Mouse (Mus musculus): ENCODE data around the gene Evc. TPM values are rescaled to one million over a fixed set of nuclear protein-coding genes. Genes with fewer than 3 reads are reported as not detected.

Evc gene
- polyA plus RNA-seq (2015; fragmentation: Nextera tagmentation; extraction: Ambion mirVana), result 21.7 and 23.5 TPM in 2 replicates

GRCm38 (mm10) chr5:37336485-37337105 lies at the start of gene Evc:
TSS of gene Evc (minus strand) at chr5:37336894.
- H3K4me3 ChIP-seq, result peak within 1 kb of the TSS; percentile 75
- H3K27ac ChIP-seq, result peak within 1 kb of the TSS; percentile 87
- H3K27me3 ChIP-seq, result no peaks in the 10 kb centered on the region
- under 1% methylated on average over 48 of the region's 48 CpGs for WGBS
- peaks cover 13% of the 10 kb centered on the region; the same call in 1 of the 2 replicates for H3K36me3 ChIP-seq
- H3K4me1 ChIP-seq, result peaks cover 46% of the 10 kb centered on the region
- no peaks in the 10 kb centered on the region for H3K9me3 ChIP-seq
- H3K4me2 ChIP-seq, result peak within 1 kb of the TSS; percentile 88
- peak within 1 kb of the TSS; percentile 74 for H3K9ac ChIP-seq
- peak; percentile 67 for ATAC-seq (ENCODE audit: insufficient number of reproducible peaks, low FRiP score, low TSS enrichment, low read depth)

- ATAC-seq (ENCODE audit: insufficient number of reproducible peaks, low FRiP score, low TSS enrichment, low read depth), result no peak
- Histone ChIP-seq H3K27me3 (no peaks in the 10 kb centered on the region), H3K9ac (no peak overlapping the region), H3K4me3 (no peak overlapping the region), H3K27ac (no peak overlapping the region), H3K36me3 (peaks cover 87% of the 10 kb centered on the region), H3K4me2 (no peak overlapping the region), H3K9me3 (no peaks in the 10 kb centered on the region), H3K4me1 (no peaks in the 10 kb centered on the region)
- 86% methylated on average over 3 of the region's 3 CpGs for WGBS
Observed at GRCm38 (mm10) chr5:37383570-37383969, 46.9 kb upstream of the Evc start.

GRCm38 (mm10) chr5:37380641-37381040 lies 43.9 kb upstream of the Evc start:
- H3K27ac ChIP-seq, result no peak overlapping the region
- H3K4me3 ChIP-seq, result no peak overlapping the region
- H3K9me3 ChIP-seq, result no peaks in the 10 kb centered on the region
- no peak for ATAC-seq (ENCODE audit: insufficient number of reproducible peaks, low FRiP score, low TSS enrichment, low read depth)
- no peaks in the 10 kb centered on the region for H3K4me1 ChIP-seq
- 81% methylated on average over 4 of the region's 4 CpGs for WGBS
- H3K9ac ChIP-seq, result no peak overlapping the region
- no peaks in the 10 kb centered on the region for H3K27me3 ChIP-seq
- peaks cover 77% of the 10 kb centered on the region for H3K36me3 ChIP-seq
- H3K4me2 ChIP-seq, result no peak overlapping the region

- Histone ChIP-seq H3K9ac (no peak overlapping the region), H3K36me3 (peaks cover 78% of the 10 kb centered on the region), H3K4me2 (no peak overlapping the region), H3K27me3 (no peaks in the 10 kb centered on the region), H3K4me1 (no peaks in the 10 kb centered on the region), H3K4me3 (no peak overlapping the region), H3K27ac (no peak overlapping the region), H3K9me3 (no peaks in the 10 kb centered on the region)
- 90% methylated on average over 7 of the region's 7 CpGs for WGBS
- no peak for ATAC-seq (ENCODE audit: insufficient number of reproducible peaks, low FRiP score, low TSS enrichment, low read depth)
Observed at GRCm38 (mm10) chr5:37377376-37377775, 40.7 kb upstream of the Evc start.

- no peak for ATAC-seq (ENCODE audit: insufficient number of reproducible peaks, low FRiP score, low TSS enrichment, low read depth)
- no peak overlapping the region for H3K27ac ChIP-seq
- 84% methylated on average over 8 of the region's 8 CpGs for WGBS
- H3K9me3 ChIP-seq, result no peaks in the 10 kb centered on the region
- H3K4me1 ChIP-seq, result peaks cover 4% of the 10 kb centered on the region; the same call in 1 of the 2 replicates
- H3K36me3 ChIP-seq, result peaks cover 59% of the 10 kb centered on the region
- H3K27me3 ChIP-seq, result no peaks in the 10 kb centered on the region
- H3K4me3 ChIP-seq, result no peak overlapping the region
- no peak overlapping the region for H3K9ac ChIP-seq
- no peak overlapping the region for H3K4me2 ChIP-seq
Observed at GRCm38 (mm10) chr5:37368796-37369195, 32.1 kb upstream of the Evc start.

- Histone ChIP-seq H3K9ac (no peak overlapping the region), H3K27me3 (no peaks in the 10 kb centered on the region), H3K9me3 (no peaks in the 10 kb centered on the region), H3K27ac (peak overlapping the region; percentile 11; the same call in 1 of the 2 replicates), H3K4me2 (no peak overlapping the region), H3K4me3 (no peak overlapping the region), H3K4me1 (peaks cover 4% of the 10 kb centered on the region; the same call in 1 of the 2 replicates), H3K36me3 (peaks cover 49% of the 10 kb centered on the region)
- no peak for ATAC-seq (ENCODE audit: insufficient number of reproducible peaks, low FRiP score, low TSS enrichment, low read depth)
Observed at GRCm38 (mm10) chr5:37365751-37366150, 29.1 kb upstream of the Evc start.

GRCm38 (mm10) chr5:37363284-37363683 lies 26.6 kb upstream of the Evc start:
- H3K9ac ChIP-seq, result no peak overlapping the region
- peaks cover 41% of the 10 kb centered on the region for H3K36me3 ChIP-seq
- H3K27ac ChIP-seq, result no peak overlapping the region
- ATAC-seq (ENCODE audit: insufficient number of reproducible peaks, low FRiP score, low TSS enrichment, low read depth), result no peak
- no peak overlapping the region for H3K4me2 ChIP-seq
- H3K4me3 ChIP-seq, result no peak overlapping the region
- H3K9me3 ChIP-seq, result no peaks in the 10 kb centered on the region
- WGBS, result 85% methylated on average over 5 of the region's 5 CpGs
- H3K27me3 ChIP-seq, result no peaks in the 10 kb centered on the region
- H3K4me1 ChIP-seq, result peaks cover 4% of the 10 kb centered on the region; the same call in 1 of the 2 replicates

- no peak for ATAC-seq (ENCODE audit: insufficient number of reproducible peaks, low FRiP score, low TSS enrichment, low read depth)
- Histone ChIP-seq H3K27ac (no peak overlapping the region), H3K4me3 (no peak overlapping the region), H3K27me3 (no peaks in the 10 kb centered on the region), H3K9me3 (no peaks in the 10 kb centered on the region), H3K36me3 (peaks cover 44% of the 10 kb centered on the region), H3K4me2 (no peak overlapping the region), H3K4me1 (peaks cover 4% of the 10 kb centered on the region; the same call in 1 of the 2 replicates), H3K9ac (no peak overlapping the region)
- 71% methylated on average over 5 of the region's 5 CpGs for WGBS
Observed at GRCm38 (mm10) chr5:37362618-37363017, 25.9 kb upstream of the Evc start.

GRCm38 (mm10) chr5:37356027-37356426 lies 19.3 kb upstream of the Evc start:
- H3K9ac ChIP-seq, result no peak overlapping the region
- no peaks in the 10 kb centered on the region for H3K9me3 ChIP-seq
- H3K27ac ChIP-seq, result no peak overlapping the region
- peaks cover 47% of the 10 kb centered on the region for H3K36me3 ChIP-seq
- H3K27me3 ChIP-seq, result no peaks in the 10 kb centered on the region
- 62% methylated on average over 8 of the region's 8 CpGs for WGBS
- ATAC-seq (ENCODE audit: insufficient number of reproducible peaks, low FRiP score, low TSS enrichment, low read depth), result no peak
- no peaks in the 10 kb centered on the region for H3K4me1 ChIP-seq
- no peak overlapping the region for H3K4me3 ChIP-seq
- no peak overlapping the region for H3K4me2 ChIP-seq

- H3K4me1 ChIP-seq, result no peaks in the 10 kb centered on the region
- no peaks in the 10 kb centered on the region for H3K27me3 ChIP-seq
- H3K27ac ChIP-seq, result no peak overlapping the region
- no peaks in the 10 kb centered on the region for H3K9me3 ChIP-seq
- no peak overlapping the region for H3K4me2 ChIP-seq
- 85% methylated on average over 4 of the region's 4 CpGs for WGBS
- H3K4me3 ChIP-seq, result no peak overlapping the region
- no peak for ATAC-seq (ENCODE audit: insufficient number of reproducible peaks, low FRiP score, low TSS enrichment, low read depth)
- peaks cover 58% of the 10 kb centered on the region for H3K36me3 ChIP-seq
- H3K9ac ChIP-seq, result no peak overlapping the region
Observed at GRCm38 (mm10) chr5:37354385-37354784, 17.7 kb upstream of the Evc start.

- Histone ChIP-seq H3K27ac (no peak overlapping the region), H3K36me3 (peaks cover 53% of the 10 kb centered on the region), H3K4me1 (no peaks in the 10 kb centered on the region), H3K27me3 (no peaks in the 10 kb centered on the region), H3K9ac (no peak overlapping the region), H3K4me3 (no peak overlapping the region), H3K9me3 (no peaks in the 10 kb centered on the region), H3K4me2 (no peak overlapping the region)
- no peak for ATAC-seq (ENCODE audit: insufficient number of reproducible peaks, low FRiP score, low TSS enrichment, low read depth)
- WGBS, result 95% methylated on average over 2 of the region's 2 CpGs
Observed at GRCm38 (mm10) chr5:37351791-37352190, 15.1 kb upstream of the Evc start.

- Histone ChIP-seq H3K4me1 (peaks cover 10% of the 10 kb centered on the region), H3K9ac (no peak overlapping the region), H3K27ac (no peak overlapping the region), H3K4me2 (no peak overlapping the region), H3K9me3 (no peaks in the 10 kb centered on the region), H3K27me3 (no peaks in the 10 kb centered on the region), H3K4me3 (no peak overlapping the region), H3K36me3 (peaks cover 35% of the 10 kb centered on the region)
- WGBS, result 87% methylated on average over 2 of the region's 2 CpGs
- ATAC-seq (ENCODE audit: insufficient number of reproducible peaks, low FRiP score, low TSS enrichment, low read depth), result no peak
Observed at GRCm38 (mm10) chr5:37343962-37344361, 7.3 kb upstream of the Evc start.
